8 mouse cellular contexts compared by ENCODE assay signal in the genomic region with DNA sequence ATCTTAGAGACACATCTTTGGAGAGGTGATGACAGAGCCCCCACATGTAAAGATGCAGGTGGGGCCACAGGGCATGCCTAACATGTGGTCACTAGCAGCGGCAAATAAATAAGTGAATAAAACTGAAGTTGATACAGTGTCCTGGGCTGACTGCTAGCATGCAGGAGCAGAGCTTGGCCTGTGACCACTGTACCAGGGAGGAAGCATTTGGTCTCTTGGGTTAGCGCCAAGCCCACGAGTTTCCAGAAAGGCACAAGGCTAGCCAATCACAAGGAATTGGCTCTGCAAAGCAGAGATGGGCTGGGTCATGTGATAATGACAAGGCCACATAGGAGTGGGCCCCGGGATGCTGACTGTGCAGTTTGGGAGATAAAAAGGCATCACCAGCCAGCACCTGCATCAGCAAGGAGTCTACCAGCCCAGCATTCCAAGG. TPM values are rescaled to one million over a fixed set of nuclear protein-coding genes. Genes with fewer than 3 reads are reported as not detected.
DNase-seq lines count a peak whose midpoint lies in the region; ATAC-seq lines count a peak whose summit lies in the region.

No protein-coding gene starts in this region.

- H3K27ac ChIP-seq in heart, embryonic 12.5 days (ENCODE audit: poor library complexity, severe bottlenecking) = peak overlapping the region; percentile 1; the same call in 1 of the 2 replicates
- peak overlapping the region; percentile 25 for H3K27ac ChIP-seq in liver, embryonic 16.5 days (ENCODE audit: low read length)

- peak; percentile 8 for DNase-seq in cerebellum, adult 11 months
- peak; percentile 35 for DNase-seq in Muller cell, postnatal 12 days (ENCODE audit: inconsistent ontology term)
- peak; percentile 70 for DNase-seq in thymus, postnatal 4 days
- DNase-seq in right cerebral cortex, postnatal 4 days = no peak
- DNase-seq in urinary bladder, postnatal 14 days (ENCODE audit: low spot score) = no peak

- WGBS in heart, embryonic 12.5 days = 49% methylated on average over 4 of the region's 4 CpGs
- 40% methylated on average over 4 of the region's 4 CpGs for WGBS in liver, embryonic 16.5 days (ENCODE audit: insufficient replicate concordance)

- H3K27me3 ChIP-seq in heart, embryonic 12.5 days (replicated peaks) = no peaks in the 10 kb centered on the region
- no peaks in the 10 kb centered on the region for H3K27me3 ChIP-seq in liver, embryonic 16.5 days (ENCODE audit: control insufficient read depth, insufficient read depth, low read depth, low read length)

- H3K4me3 ChIP-seq in heart, embryonic 12.5 days = no peak overlapping the region
- no peak overlapping the region for H3K4me3 ChIP-seq in liver, embryonic 16.5 days (ENCODE audit: low read depth, low read length)

- no peaks in the 10 kb centered on the region for H3K9me3 ChIP-seq in heart, embryonic 12.5 days (replicated peaks)
- no peaks in the 10 kb centered on the region for H3K9me3 ChIP-seq in liver, embryonic 16.5 days (replicated peaks; ENCODE audit: control insufficient read depth, low read length)

- ATAC-seq in cerebellum, adult (ENCODE audit: insufficient number of reproducible peaks, low FRiP score, low TSS enrichment) = no peak
- ATAC-seq in heart, embryonic 12.5 days (ENCODE audit: insufficient number of reproducible peaks, low FRiP score) = 0 out of 2 replicates have a peak, but pooled peaks have one; percentile 67
- peak; percentile 94 for ATAC-seq in liver, embryonic 16.5 days (ENCODE audit: low read depth)

- H3K36me3 ChIP-seq in heart, embryonic 12.5 days = no peaks in the 10 kb centered on the region
- no peaks in the 10 kb centered on the region for H3K36me3 ChIP-seq in liver, embryonic 16.5 days (ENCODE audit: control insufficient read depth, insufficient read depth)

- H3K4me1 ChIP-seq in heart, embryonic 12.5 days (replicated peaks) = peaks cover 33% of the 10 kb centered on the region
- peaks cover 31% of the 10 kb centered on the region for H3K4me1 ChIP-seq in liver, embryonic 16.5 days (ENCODE audit: control insufficient read depth, low read depth, low read length)

- no peak overlapping the region for H3K4me2 ChIP-seq in heart, embryonic 12.5 days
- peak overlapping the region; percentile 29; the same call in 1 of the 2 replicates for H3K4me2 ChIP-seq in liver, embryonic 16.5 days (ENCODE audit: low read depth, low read length)

- H3K9ac ChIP-seq in heart, embryonic 12.5 days = no peak overlapping the region
- H3K9ac ChIP-seq in liver, embryonic 16.5 days (ENCODE audit: low read depth, low read length) = no peak overlapping the region

RNA-seq across cellular contexts. Expression of a gene that starts 47.2 kb away (rescaled TPM):
- polyA plus RNA-seq in heart, embryonic 12.5 days (2016; fragmentation: Nextera tagmentation; extraction: Ambion mirVana) = 36.3 and 38.1 TPM in 2 replicates
- 16.1 and 17.2 TPM in 2 replicates for polyA plus RNA-seq in liver, embryonic 16.5 days (2015; fragmentation: Nextera tagmentation; extraction: Ambion mirVana)

RNA-seq across cellular contexts. Expression of a gene that starts 47.3 kb away (rescaled TPM):
- 801 and 858 TPM in 2 replicates for polyA plus RNA-seq in heart, embryonic 12.5 days (2016; fragmentation: Nextera tagmentation; extraction: Ambion mirVana)
- 379 and 433 TPM in 2 replicates for polyA plus RNA-seq in liver, embryonic 16.5 days (2015; fragmentation: Nextera tagmentation; extraction: Ambion mirVana)

Comparison
In these comparisons a context has a peak if more than half of its experiments do, and no peak if none do; other contexts are left out.
1. DNase-seq: peak in cerebellum, adult 11 months (single experiment), Muller cell, postnatal 12 days (single experiment) and thymus, postnatal 4 days (single experiment); none in right cerebral cortex, postnatal 4 days (single experiment) and urinary bladder, postnatal 14 days (single experiment).